Mouse (Mus musculus) heart, adult 2 months (tissue): ENCODE data around the gene Col13a1.

Experiments
- CTCF ChIP-seq: fragments of 200-600 bp; IDR thresholded peaks from 2 replicates; pipeline ENCODE4 v1.8.1; 2022; ENCODE audit warnings: antibody characterized with exemption, mild to moderate bottlenecking, moderate library complexity
- EP300 ChIP-seq: fragments of 200-500 bp; IDR thresholded peaks from 2 replicates; pipeline ENCODE4 v1.6.1; 2011; ENCODE audit warnings: low read depth, low read length, control low read depth; ENCODE audit not compliant: insufficient read depth

- TF ChIP-seq EP300 (no peak), CTCF (no peak)
Measured at GRCm38 (mm10) chr10:61859451-61859850, 119.5 kb downstream of the Col13a1 start.
